Mouse (Mus musculus) monocyte, adult 5-6 weeks (primary cell): ENCODE results near the gene Lpp. TPM values are rescaled to one million over a fixed set of nuclear protein-coding genes. Genes with fewer than 3 reads are reported as not detected.

Experiments
- ATAC-seq: fragments of 153-309, 156-312 bp; replicated peaks from 2 replicates; pipeline ENCODE4 v1.8.0; 2017; ENCODE audit warnings: mild to moderate bottlenecking; ENCODE audit not compliant: low TSS enrichment, insufficient number of reproducible peaks, severe bottlenecking, poor library complexity, low FRiP score
- total RNA-seq: library from RNA; stranded (forward); fragments of 200-1000, 200-491, 200-594 nt; gene quantifications from 3 replicates; pipeline ENCODE4 v1.2.3, GENCODE M21; 2017

Gene Lpp
- total RNA-seq, 1 experiment from 2014 or later: 8.9 TPM

- no peak for ATAC-seq
These were observed 176.4 kb downstream of the Lpp start for GRCm38 (mm10) chr16:24569681-24570080.

- ATAC-seq: no peak
These were observed 183.7 kb downstream of the Lpp start for GRCm38 (mm10) chr16:24576999-24577398.

- peak; percentile 82 for ATAC-seq
These were observed 184.5 kb downstream of the Lpp start for GRCm38 (mm10) chr16:24577798-24578197.

GRCm38 (mm10) chr16:24582847-24583246 is 189.5 kb downstream of the Lpp start:
- no peak for ATAC-seq

GRCm38 (mm10) chr16:24593535-24593934 is 200.2 kb downstream of the Lpp start:
- peak; percentile 94 for ATAC-seq

- ATAC-seq: no peak
These were observed 201.2 kb downstream of the Lpp start for GRCm38 (mm10) chr16:24594508-24594907.

GRCm38 (mm10) chr16:24595493-24595892 is 202.2 kb downstream of the Lpp start:
- no peak for ATAC-seq

- ATAC-seq: no peak
These were observed 205.3 kb downstream of the Lpp start for GRCm38 (mm10) chr16:24598567-24598966.

- peak; percentile 55 for ATAC-seq
These were observed 206.5 kb downstream of the Lpp start for GRCm38 (mm10) chr16:24599766-24600165.

- ATAC-seq: no peak
These were observed 207.1 kb downstream of the Lpp start for GRCm38 (mm10) chr16:24600260-24600948.

GRCm38 (mm10) chr16:24603342-24603741 is 210.0 kb downstream of the Lpp start:
- peak; percentile 70 for ATAC-seq

GRCm38 (mm10) chr16:24607896-24608457 is 214.7 kb downstream of the Lpp start:
- ATAC-seq: no peak

GRCm38 (mm10) chr16:24619458-24619857 is 226.2 kb downstream of the Lpp start:
- no peak for ATAC-seq

GRCm38 (mm10) chr16:24620021-24620420 is 226.7 kb downstream of the Lpp start:
- peak; percentile 91 for ATAC-seq

GRCm38 (mm10) chr16:24622226-24623194 is 229.2 kb downstream of the Lpp start:
- no peak for ATAC-seq

- ATAC-seq: peak; percentile 36
These were observed 231.0 kb downstream of the Lpp start for GRCm38 (mm10) chr16:24624335-24624734.

- ATAC-seq: peak; percentile 80
These were observed 232.3 kb downstream of the Lpp start for GRCm38 (mm10) chr16:24625576-24625975.

GRCm38 (mm10) chr16:24628779-24629178 is 235.5 kb downstream of the Lpp start:
- no peak for ATAC-seq
